Mouse (Mus musculus) G1E (cell line): ENCODE measurements around the gene Tsc22d3. TPM values are rescaled to one million over a fixed set of nuclear protein-coding genes. Genes with fewer than 3 reads are reported as not detected.

ENCODE experiments used
- ATAC-seq: 2 replicates; pipeline ENCODE4 v1.8.0; 2016; ENCODE audit warnings: mild to moderate bottlenecking; ENCODE audit not compliant: insufficient number of reproducible peaks, poor library complexity, low FRiP score, severe bottlenecking; ENCODE audit errors: extremely low read depth
- DNase-seq: peaks from one replicate; pipeline ENCODE4 v3.0.0; 2012; ENCODE audit warnings: low spot score
- H3K27me3 ChIP-seq: 2 replicates; pipeline ENCODE4 v1.6.1; 2012; ENCODE audit warnings: mild to moderate bottlenecking, low read length, inconsistent platforms; ENCODE audit not compliant: insufficient read depth
- H3K36me3 ChIP-seq: replicated peaks from 2 replicates; pipeline ENCODE3; 2012; ENCODE audit warnings: mild to moderate bottlenecking, inconsistent platforms
- H3K4me1 ChIP-seq: 2 replicates; pipeline ENCODE4 v1.6.1; 2012; ENCODE audit warnings: low read depth, low read length, inconsistent platforms, mixed read lengths; ENCODE audit not compliant: insufficient read depth
- H3K4me3 ChIP-seq: 2 replicates; pipeline ENCODE4 v1.5.1; 2012; ENCODE audit warnings: low read depth, mild to moderate bottlenecking, inconsistent platforms, low read length, moderate library complexity, mixed read lengths
- H3K9me3 ChIP-seq: replicated peaks from 2 replicates; pipeline ENCODE4 v1.6.1; 2012; ENCODE audit warnings: inconsistent platforms
- CTCF ChIP-seq: IDR thresholded peaks from 2 replicates; pipeline ENCODE4 v1.5.1; 2012; ENCODE audit warnings: low read depth, low read length, inconsistent platforms, mixed read lengths
- GATA1 ChIP-seq: IDR thresholded peaks from 2 replicates; pipeline ENCODE4 v1.6.1; 2012; ENCODE audit warnings: borderline replicate concordance, low read length, inconsistent platforms, mixed read lengths
- GATA2 ChIP-seq: IDR thresholded peaks from 2 replicates; pipeline ENCODE4 v1.6.1; 2012; ENCODE audit warnings: low read depth, low read length, inconsistent platforms, borderline replicate concordance
- POLR2AphosphoS5 ChIP-seq: IDR thresholded peaks from 2 replicates; pipeline ENCODE4 v1.6.1; 2012; ENCODE audit warnings: low read depth, low read length, inconsistent platforms; ENCODE audit not compliant: insufficient replicate concordance
- TAL1 ChIP-seq: conservative IDR thresholded peaks from 2 replicates; pipeline ENCODE4 v1.6.1; 2012; ENCODE audit warnings: low read depth, low read length, inconsistent platforms, mixed read lengths
- polyA plus RNA-seq: library from polyadenylated mRNA; stranded (reverse); fragments of >175 nt; gene quantifications from 2 replicates; pipeline ENCODE4 v1.2.3, GENCODE M21; 2012
- total RNA-seq, 2 experiments: library from RNA; stranded (forward) in 1 of 2; stranded (reverse) in 1 of 2; fragments of 200-1000 nt in 1 of 2; fragments of >200 nt in 1 of 2; fragmentation: Nextera tagmentation in 1 of 2; gene quantifications; 2 replicates each; pipeline ENCODE4 v1.2.3; 2014 to 2017

Tsc22d3 gene
- total RNA-seq (2014; fragmentation: Nextera tagmentation) (86.0 and 93.8 TPM in 2 replicates), total RNA-seq (2017) (44.5 and 44.9 TPM in 2 replicates), polyA plus RNA-seq (31.0 and 52.5 TPM in 2 replicates)

GRCm38 (mm10) chrX:140600410-140601109, at the start of gene Tsc22d3:
Tsc22d3 (minus strand) TSS chrX:140600659.
- Histone ChIP-seq H3K27me3 (peaks cover 22% of the 10 kb centered on the region), H3K4me1 (peaks cover 10% of the 10 kb centered on the region), H3K9me3 (no peaks in the 10 kb centered on the region), H3K4me3 (peak within 1 kb of the TSS; percentile 72), H3K36me3 (no peaks in the 10 kb centered on the region)
- peak; percentile 2 for DNase-seq
- ATAC-seq = peak; percentile 55
- no peak for TF ChIP-seq GATA1
- TF ChIP-seq TAL1 = no peak
- no peak for TF ChIP-seq GATA2
- TF ChIP-seq CTCF = no peak
- no peak for TF ChIP-seq POLR2AphosphoS5

- no peaks in the 10 kb centered on the region for H3K4me1 ChIP-seq
- no peaks in the 10 kb centered on the region for H3K27me3 ChIP-seq
- no peaks in the 10 kb centered on the region for H3K36me3 ChIP-seq
- no peak for TF ChIP-seq GATA2
- no peak for TF ChIP-seq CTCF
- no peak for TF ChIP-seq POLR2AphosphoS5
- no peak for TF ChIP-seq GATA1
- no peak for DNase-seq
- H3K4me3 ChIP-seq = no peak overlapping the region
- ATAC-seq = no peak
- H3K9me3 ChIP-seq = no peaks in the 10 kb centered on the region
Measured at GRCm38 (mm10) chrX:140639592-140639991, 39.1 kb upstream of the Tsc22d3 start.

DNA sequence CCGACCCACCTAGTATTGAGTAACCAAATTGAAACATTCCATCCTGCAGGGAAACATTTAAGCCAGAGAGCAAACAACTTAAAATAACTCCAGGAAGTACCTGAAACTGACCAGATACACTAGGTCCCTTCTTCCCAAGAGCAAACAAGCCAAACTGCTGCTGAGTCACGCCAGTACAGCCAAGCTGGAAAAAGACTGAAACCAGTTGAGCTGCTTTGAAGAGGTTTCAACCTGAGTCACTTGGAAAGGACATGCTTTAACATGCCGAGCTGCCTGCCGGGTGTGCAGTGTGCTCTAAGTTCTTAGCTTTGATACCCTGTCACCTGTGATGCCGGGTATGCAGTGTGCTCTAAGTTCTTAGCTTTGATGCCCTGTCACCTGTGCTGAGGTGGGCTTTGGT, 37.6 kb upstream of the Tsc22d3 start:
- no peak for ATAC-seq
- H3K4me1 ChIP-seq = no peaks in the 10 kb centered on the region
- no peaks in the 10 kb centered on the region for H3K36me3 ChIP-seq
- TF ChIP-seq POLR2AphosphoS5 (no peak), GATA1 (no peak), CTCF (no peak), TAL1 (no peak), GATA2 (no peak)
- no peaks in the 10 kb centered on the region for H3K27me3 ChIP-seq
- DNase-seq = no peak
- H3K4me3 ChIP-seq = no peak overlapping the region
- no peaks in the 10 kb centered on the region for H3K9me3 ChIP-seq

DNA sequence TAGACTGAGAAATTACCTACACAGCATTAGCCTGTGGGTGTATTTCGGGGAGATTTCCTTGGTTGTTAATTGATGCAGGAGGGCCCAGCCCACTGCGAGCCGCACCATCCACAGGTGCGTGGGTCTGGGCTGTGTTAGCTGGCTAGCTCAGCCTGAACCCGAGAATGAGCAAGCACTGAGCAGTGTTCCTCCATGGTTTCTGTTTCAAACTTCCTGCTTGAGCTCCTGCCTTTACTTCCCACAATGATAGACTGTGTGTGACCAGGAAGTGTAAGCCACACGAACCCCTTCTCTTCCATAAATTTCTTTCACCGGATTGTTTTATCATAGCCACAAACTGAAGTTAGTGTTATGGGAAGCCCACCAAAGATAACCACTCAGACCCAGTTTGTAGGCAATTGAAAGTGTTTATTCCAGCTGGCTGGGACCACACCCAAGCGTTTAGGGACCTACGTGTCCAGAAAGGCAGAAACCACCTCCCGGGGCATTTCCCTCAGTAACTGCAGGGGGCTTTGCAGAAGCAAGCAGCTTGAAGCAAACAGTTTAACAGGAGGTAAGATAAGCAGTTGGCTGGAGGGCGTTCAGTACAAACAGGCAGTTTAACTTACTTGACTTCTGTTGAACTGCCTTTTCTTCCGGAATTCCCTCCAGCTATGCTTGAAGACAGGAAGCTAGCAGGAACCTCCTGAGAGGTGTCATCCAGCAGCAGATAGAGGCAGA, 24.6 kb upstream of the Tsc22d3 start:
- no peaks in the 10 kb centered on the region for H3K4me1 ChIP-seq
- no peak for DNase-seq
- TF ChIP-seq TAL1 (no peak), POLR2AphosphoS5 (no peak), CTCF (no peak), GATA1 (no peak), GATA2 (no peak)
- H3K4me3 ChIP-seq = no peak overlapping the region
- no peaks in the 10 kb centered on the region for H3K9me3 ChIP-seq
- ATAC-seq = no peak
- H3K36me3 ChIP-seq = no peaks in the 10 kb centered on the region
- 0 out of 2 replicates have a peak, but pooled peaks cover 2% of the 10 kb centered on the region for H3K27me3 ChIP-seq

- no peaks in the 10 kb centered on the region for H3K9me3 ChIP-seq
- no peak overlapping the region for H3K4me3 ChIP-seq
- DNase-seq = no peak
- H3K36me3 ChIP-seq = no peaks in the 10 kb centered on the region
- no peak for ATAC-seq
- peaks cover 6% of the 10 kb centered on the region; the same call in 1 of the 2 replicates for H3K27me3 ChIP-seq
- TF ChIP-seq POLR2AphosphoS5 = no peak
- H3K4me1 ChIP-seq = no peaks in the 10 kb centered on the region
Measured at GRCm38 (mm10) chrX:140609938-140610337, 9.5 kb upstream of the Tsc22d3 start.

- H3K4me1 ChIP-seq = peaks cover 10% of the 10 kb centered on the region
- no peaks in the 10 kb centered on the region for H3K36me3 ChIP-seq
- DNase-seq = no peak
- H3K4me3 ChIP-seq = no peak overlapping the region
- TF ChIP-seq CTCF = no peak
- no peak for TF ChIP-seq GATA1
- TF ChIP-seq TAL1 = no peak
- no peak for TF ChIP-seq GATA2
- TF ChIP-seq POLR2AphosphoS5 = no peak
- no peaks in the 10 kb centered on the region for H3K9me3 ChIP-seq
- H3K27me3 ChIP-seq = peaks cover 25% of the 10 kb centered on the region
- ATAC-seq = no peak
Measured at GRCm38 (mm10) chrX:140601884-140602283, 1.4 kb upstream of the Tsc22d3 start.
